Comparison of ENCODE assay signal across 18 mouse cellular contexts in the genomic region with DNA sequence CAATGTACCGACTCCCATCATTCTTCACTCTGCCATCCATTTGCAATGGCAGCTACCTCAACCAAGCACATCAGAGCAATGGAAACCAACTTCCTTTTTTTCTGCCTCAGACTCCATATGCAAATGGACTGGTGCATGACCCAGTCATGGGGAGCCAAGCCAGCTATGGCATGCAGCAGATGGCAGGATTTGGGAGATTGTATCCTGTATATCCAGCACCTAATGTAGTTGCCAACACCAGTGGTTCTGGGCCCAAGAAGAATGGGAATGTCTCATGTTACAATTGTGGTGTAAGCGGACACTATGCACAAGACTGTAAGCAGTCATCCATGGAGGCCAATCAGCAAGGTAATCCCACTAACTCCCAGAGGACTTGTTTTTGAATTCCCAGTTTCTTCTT. TPM values are rescaled to one million over a fixed set of nuclear protein-coding genes. Genes with fewer than 3 reads are reported as not detected.
DNase-seq lines count a peak whose midpoint lies in the region; ATAC-seq and TF ChIP-seq lines count a peak whose summit lies in the region.
"Had no signal": no experiment of that assay in that cellular context is flagged by ENCODE, and none has a peak within 500 bp of the region (broad histone marks: within the 10 kb centered on the region; RNA-seq: fewer than 3 reads in every experiment).

No protein-coding gene starts in this region.

- 62% methylated on average over 2 of the region's 2 CpGs for WGBS in kidney, embryonic 16.5 days
- WGBS in liver, postnatal 0 days (ENCODE audit: insufficient replicate concordance), result 92% methylated on average over 2 of the region's 2 CpGs

- H3ac ChIP-seq in myocyte (ENCODE audit: control insufficient read depth, insufficient read length), result no peak overlapping the region

- H3K4me1 ChIP-seq in kidney, embryonic 16.5 days (ENCODE audit: insufficient read depth, low read length), result peaks cover 38% of the 10 kb centered on the region
- peaks cover 21% of the 10 kb centered on the region for H3K4me1 ChIP-seq in liver, postnatal 0 days (ENCODE audit: insufficient read depth)
- H3K4me1 ChIP-seq: heart, embryonic 15.5 days; midbrain, embryonic 15.5 days had no signal

- no peak for DNase-seq in cerebellum, adult 11 months
- DNase-seq in kidney, postnatal 10 days, result no peak
- peak; percentile 40 to 54 for DNase-seq in cerebellum, postnatal 10 days
- DNase-seq in right cerebral cortex, adult 18-20 months, result no peak
- no peak for DNase-seq in liver, postnatal 0 days
- DNase-seq: adrenal gland, postnatal 10 days; embryo, embryonic 11 days; kidney, postnatal 36 days; lung, postnatal 14 days had no signal

- no peak for TF ChIP-seq EP300 in liver, postnatal 0 days (IDR thresholded peaks at IDR 0.05; ENCODE audit: low read depth)

- H3K4me2 ChIP-seq in kidney, embryonic 16.5 days (replicated peaks; ENCODE audit: low read depth, low read length), result no peak overlapping the region
- H3K4me2 ChIP-seq in myocyte (ENCODE audit: low read depth), result no peak overlapping the region
- no peak overlapping the region for H3K4me2 ChIP-seq in liver, postnatal 0 days (ENCODE audit: low read depth, low read length)
- H3K4me2 ChIP-seq: heart, embryonic 15.5 days; limb, embryonic 15.5 days; midbrain, embryonic 15.5 days had no signal

- H3K79me2 ChIP-seq in myocyte (ENCODE audit: control insufficient read depth, insufficient read depth), result no peaks in the 10 kb centered on the region

- H3K9me3 ChIP-seq in kidney, embryonic 16.5 days (ENCODE audit: low read length), result no peaks in the 10 kb centered on the region
- no peaks in the 10 kb centered on the region for H3K9me3 ChIP-seq in liver, postnatal 0 days (ENCODE audit: low read length)
- H3K9me3 ChIP-seq: heart, embryonic 15.5 days; limb, embryonic 15.5 days; megakaryocyte, embryonic 14.5 days; midbrain, embryonic 15.5 days had no signal

- no peak for TF ChIP-seq CTCF in liver, postnatal 0 days (IDR thresholded peaks at IDR 0.05; ENCODE audit: low read depth)

- peak overlapping the region; percentile 77; the same call in 1 of the 2 replicates for H3K27ac ChIP-seq in kidney, embryonic 16.5 days (ENCODE audit: low read length)
- H3K27ac ChIP-seq in liver, postnatal 0 days (ENCODE audit: low read depth), result no peak overlapping the region
- H3K27ac ChIP-seq: gastrocnemius, adult 2 months; heart, embryonic 15.5 days; limb, embryonic 15.5 days; midbrain, embryonic 15.5 days had no signal

- H3K9ac ChIP-seq in kidney, embryonic 16.5 days (replicated peaks; ENCODE audit: low read length), result no peak overlapping the region
- no peak overlapping the region for H3K9ac ChIP-seq in liver, postnatal 0 days (replicated peaks)
- H3K9ac ChIP-seq: heart, embryonic 15.5 days; limb, embryonic 15.5 days; midbrain, embryonic 15.5 days had no signal

- no peaks in the 10 kb centered on the region for H3K27me3 ChIP-seq in kidney, embryonic 16.5 days (ENCODE audit: insufficient read depth, low read length)
- H3K27me3 ChIP-seq in myocyte (ENCODE audit: control insufficient read depth, insufficient read depth, insufficient read length), result no peaks in the 10 kb centered on the region
- H3K27me3 ChIP-seq in liver, postnatal 0 days (ENCODE audit: insufficient read depth, low read length), result no peaks in the 10 kb centered on the region
- H3K27me3 ChIP-seq: heart, embryonic 15.5 days; limb, embryonic 15.5 days; megakaryocyte, embryonic 14.5 days; midbrain, embryonic 15.5 days had no signal

- 0 out of 2 replicates have a peak, but pooled peaks have one; percentile 23 for ATAC-seq in cerebellum, adult (ENCODE audit: insufficient number of reproducible peaks, low FRiP score, low TSS enrichment)
- peak; percentile 69; the same call in 1 of the 2 replicates for ATAC-seq in kidney, embryonic 16.5 days (ENCODE audit: low FRiP score, low TSS enrichment)
- no peak for ATAC-seq in liver, postnatal 0 days
- ATAC-seq: forebrain, embryonic 16.5 days; midbrain, embryonic 15.5 days had no signal

- H3K4me3 ChIP-seq in kidney, embryonic 16.5 days (ENCODE audit: low read length), result no peak overlapping the region
- H3K4me3 ChIP-seq in myocyte, result no peak overlapping the region
- H3K4me3 ChIP-seq in liver, postnatal 0 days (ENCODE audit: low read depth, low read length), result no peak overlapping the region
- H3K4me3 ChIP-seq: gastrocnemius, adult 2 months; heart, embryonic 15.5 days; limb, embryonic 15.5 days; midbrain, embryonic 15.5 days had no signal

- no peak for TF ChIP-seq POLR2A in myocyte (IDR thresholded peaks at IDR 0.05; ENCODE audit: insufficient read length, low read depth)

- peaks cover 35% of the 10 kb centered on the region for H3K36me3 ChIP-seq in kidney, embryonic 16.5 days (ENCODE audit: insufficient read depth, low read length)
- H3K36me3 ChIP-seq in myocyte (ENCODE audit: control insufficient read depth, insufficient read depth), result peaks cover 30% of the 10 kb centered on the region
- peaks cover 57% of the 10 kb centered on the region for H3K36me3 ChIP-seq in liver, postnatal 0 days (replicated peaks; ENCODE audit: insufficient read depth, low read length)

TF ChIP-seq in myocyte, 11 proteins besides CTCF, POLR2A, EP300 and RAD21:
- TF ChIP-seq TCF3 (IDR thresholded peaks at IDR 0.05; ENCODE audit: insufficient read length, low read depth), result no peak
- TF ChIP-seq SRF (IDR thresholded peaks at IDR 0.05; ENCODE audit: control insufficient read depth, insufficient read length, low read depth), result peak; percentile 9

RNA-seq across cellular contexts. Expression of gene Zcchc2, which starts 40.7 kb away (rescaled TPM):
- polyA plus RNA-seq in kidney, embryonic 16.5 days (2015; fragmentation: Nextera tagmentation; extraction: Ambion mirVana), result 3.0 and 3.8 TPM in 2 replicates
- polyA plus RNA-seq in myocyte (2012; fragmentation: generic; extraction: Trizol), result 4.7 TPM
- polyA plus RNA-seq in liver, postnatal 0 days (2015; fragmentation: Nextera tagmentation; extraction: Ambion mirVana), result 1.4 and 1.6 TPM in 2 replicates

Comparison
In these comparisons a context has a peak if more than half of its experiments do, and no peak if none do; other contexts are left out.
1. DNase-seq: peak in cerebellum, postnatal 10 days (2 of 2); none in cerebellum, adult 11 months (single experiment), kidney, postnatal 10 days (single experiment), right cerebral cortex, adult 18-20 months (single experiment) and liver, postnatal 0 days (single experiment).